Mouse (Mus musculus): Measurements from ENCODE around the gene Slc6a13.

- TF ChIP-seq CTCF (IDR thresholded peaks at IDR 0.05; ENCODE audit: low read depth, low read length): no peak
- no peak for TF ChIP-seq EP300 (IDR thresholded peaks at IDR 0.05; ENCODE audit: insufficient read depth, low read depth, low read length)
These were observed 38.0 kb upstream of the Slc6a13 start for GRCm38 (mm10) chr6:121262004-121262403.

All from ES-Bruce4 (cell line).